Mouse (Mus musculus): ENCODE measurements around the gene Efna1. TPM values are rescaled to one million over a fixed set of nuclear protein-coding genes. Genes with fewer than 3 reads are reported as not detected.

Efna1 gene
- polyA plus RNA-seq, 1 experiment from 2014 or later: 59.6 TPM

DNA sequence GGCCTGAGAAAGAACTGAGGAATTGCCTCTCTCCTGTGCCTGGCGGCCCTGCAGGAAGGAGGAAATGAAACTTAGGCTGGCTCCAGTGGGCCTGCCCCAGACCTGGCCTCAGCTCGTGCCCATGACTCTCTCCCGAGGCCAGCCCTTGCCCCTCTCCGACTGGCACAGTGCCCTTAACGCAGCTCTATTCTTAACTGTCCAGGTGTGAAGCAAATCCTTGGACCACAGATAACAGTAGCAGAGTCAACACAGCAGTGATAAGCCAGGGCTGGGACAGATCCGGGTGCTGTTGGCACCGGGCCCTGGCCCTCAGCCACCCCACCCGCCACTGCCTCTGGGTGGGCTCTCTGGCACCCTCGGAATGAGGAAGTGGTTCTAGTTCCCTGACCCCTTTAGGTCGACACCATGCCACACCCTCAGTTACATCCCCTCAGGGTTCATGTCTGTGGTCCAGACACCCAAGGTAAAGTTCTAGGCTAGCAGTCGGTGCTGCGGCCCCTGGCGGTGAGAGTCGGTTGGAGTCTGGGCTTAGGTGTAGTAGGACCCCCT is 47.3 kb downstream of the Efna1 start:
- 74% methylated on average over 14 of the region's 14 CpGs for WGBS
- no peak for ATAC-seq (ENCODE audit: insufficient number of reproducible peaks, low FRiP score, low TSS enrichment, low read depth)
- no peak overlapping the region for H3K9ac ChIP-seq

DNA sequence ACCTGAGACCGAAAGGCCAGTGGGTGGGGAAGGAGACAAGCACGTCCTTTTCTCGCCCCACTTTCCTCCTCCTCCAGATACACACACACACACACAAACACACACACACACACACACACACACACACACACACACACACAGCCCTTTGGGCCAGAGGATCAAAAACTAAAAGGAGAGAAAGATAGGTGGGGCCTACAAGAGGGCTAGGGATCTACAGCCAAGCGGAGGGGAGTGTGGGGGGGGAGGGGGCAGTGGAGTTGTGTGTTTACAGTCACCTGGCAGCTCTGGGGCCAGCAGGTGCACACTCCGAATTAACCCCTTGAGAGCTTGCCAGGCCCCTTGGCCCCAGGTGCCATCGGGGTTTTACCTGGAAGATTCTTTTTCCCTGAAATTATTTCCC is 48.3 kb downstream of the Efna1 start:
- H3K4me3 ChIP-seq: no peak overlapping the region
- H3K36me3 ChIP-seq: peaks cover 26% of the 10 kb centered on the region
- ATAC-seq (ENCODE audit: insufficient number of reproducible peaks, low FRiP score, low TSS enrichment, low read depth): no peak
- H3K4me1 ChIP-seq: peaks cover 14% of the 10 kb centered on the region
- no peaks in the 10 kb centered on the region for H3K27me3 ChIP-seq
- 61% methylated on average over 5 of the region's 6 CpGs for WGBS
- no peak overlapping the region for H3K27ac ChIP-seq
- H3K4me2 ChIP-seq: no peak overlapping the region
- no peak overlapping the region for H3K9ac ChIP-seq
- no peaks in the 10 kb centered on the region for H3K9me3 ChIP-seq

More for the DNA sequence above, 47.3 kb downstream of the Efna1 start:
- Histone ChIP-seq H3K9me3 (no peaks in the 10 kb centered on the region), H3K4me1 (peaks cover 7% of the 10 kb centered on the region), H3K4me2 (no peak overlapping the region), H3K27ac (no peak overlapping the region), H3K27me3 (no peaks in the 10 kb centered on the region), H3K4me3 (no peak overlapping the region), H3K36me3 (peaks cover 35% of the 10 kb centered on the region)

DNA sequence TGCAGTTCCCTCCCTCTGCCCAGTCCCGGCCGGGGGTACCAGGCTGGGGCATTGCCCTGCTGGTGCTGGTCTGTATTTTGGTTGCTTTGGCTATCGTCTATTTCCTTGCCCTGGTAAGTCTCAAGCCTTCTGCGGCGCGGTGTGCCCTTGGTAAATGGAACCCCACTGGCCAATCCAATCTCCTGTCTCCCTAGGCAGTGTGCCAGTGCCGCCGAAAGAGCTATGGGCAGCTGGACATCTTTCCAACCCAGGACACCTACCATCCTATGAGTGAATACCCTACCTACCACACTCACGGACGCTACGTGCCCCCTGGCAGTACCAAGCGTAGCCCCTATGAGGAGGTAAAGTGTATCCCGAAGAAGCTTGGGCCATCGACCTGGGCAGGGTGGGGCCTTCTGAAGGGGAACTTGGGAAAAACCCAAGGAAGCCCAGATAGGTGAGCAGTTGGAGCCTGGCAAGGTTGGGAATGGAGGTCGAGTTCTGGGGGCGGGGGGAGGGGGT is 49.1 kb downstream of the Efna1 start:
- Histone ChIP-seq H3K27me3 (no peaks in the 10 kb centered on the region), H3K36me3 (peaks cover 21% of the 10 kb centered on the region), H3K4me3 (no peak overlapping the region), H3K9me3 (no peaks in the 10 kb centered on the region), H3K4me1 (peaks cover 22% of the 10 kb centered on the region), H3K27ac (no peak overlapping the region), H3K4me2 (no peak overlapping the region), H3K9ac (no peak overlapping the region)
- 70% methylated on average over 16 of the region's 16 CpGs for WGBS
- ATAC-seq (ENCODE audit: insufficient number of reproducible peaks, low FRiP score, low TSS enrichment, low read depth): no peak

DNA sequence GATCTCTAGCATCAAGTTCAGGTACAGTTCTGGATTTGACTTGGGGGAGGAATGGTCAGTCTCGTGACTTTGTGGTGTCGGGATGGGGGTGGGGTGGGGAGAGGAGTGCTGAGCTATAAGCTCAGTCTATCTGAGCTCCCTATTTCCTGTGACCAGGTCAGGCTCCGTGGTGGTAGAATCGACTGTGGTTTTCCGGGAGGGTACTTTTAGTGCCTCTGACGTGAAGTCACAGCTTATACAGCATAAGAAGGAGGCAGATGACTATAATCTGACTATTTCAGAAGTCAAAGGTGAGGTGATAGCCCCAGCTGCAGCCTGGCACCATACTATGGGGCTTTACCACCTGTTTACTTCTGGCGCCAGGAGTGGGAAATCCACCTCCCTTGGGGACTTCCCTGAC is 49.6 kb downstream of the Efna1 start:
- no peaks in the 10 kb centered on the region for H3K9me3 ChIP-seq
- no peak overlapping the region for H3K4me2 ChIP-seq
- H3K36me3 ChIP-seq: peaks cover 17% of the 10 kb centered on the region
- no peak overlapping the region for H3K4me3 ChIP-seq
- peaks cover 27% of the 10 kb centered on the region for H3K4me1 ChIP-seq
- H3K27me3 ChIP-seq: no peaks in the 10 kb centered on the region
- WGBS: 62% methylated on average over 7 of the region's 7 CpGs
- no peak for ATAC-seq (ENCODE audit: insufficient number of reproducible peaks, low FRiP score, low TSS enrichment, low read depth)
- H3K27ac ChIP-seq: no peak overlapping the region
- H3K9ac ChIP-seq: no peak overlapping the region

DNA sequence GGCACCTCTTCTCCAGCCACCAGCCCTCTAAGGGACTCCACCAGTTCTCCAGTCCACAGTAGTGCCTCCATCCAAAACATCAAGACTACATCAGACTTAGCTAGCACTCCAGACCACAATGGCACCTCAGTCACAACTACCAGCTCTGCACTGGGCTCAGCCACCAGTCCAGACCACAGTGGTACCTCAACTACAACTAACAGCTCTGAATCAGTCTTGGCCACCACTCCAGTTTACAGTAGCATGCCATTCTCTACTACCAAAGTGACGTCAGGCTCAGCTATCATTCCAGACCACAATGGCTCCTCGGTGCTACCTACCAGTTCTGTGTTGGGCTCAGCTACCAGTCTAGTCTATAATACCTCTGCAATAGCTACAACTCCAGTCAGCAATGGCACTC is 50.4 kb downstream of the Efna1 start:
- H3K4me2 ChIP-seq: no peak overlapping the region
- H3K9ac ChIP-seq: no peak overlapping the region
- no peak for ATAC-seq (ENCODE audit: insufficient number of reproducible peaks, low FRiP score, low TSS enrichment, low read depth)
- no peak overlapping the region for H3K4me3 ChIP-seq
- peaks cover 16% of the 10 kb centered on the region for H3K36me3 ChIP-seq
- H3K4me1 ChIP-seq: peaks cover 35% of the 10 kb centered on the region
- H3K27ac ChIP-seq: no peak overlapping the region
- WGBS: 88% methylated on average over 2 of the region's 2 CpGs
- H3K27me3 ChIP-seq: no peaks in the 10 kb centered on the region
- no peaks in the 10 kb centered on the region for H3K9me3 ChIP-seq

DNA sequence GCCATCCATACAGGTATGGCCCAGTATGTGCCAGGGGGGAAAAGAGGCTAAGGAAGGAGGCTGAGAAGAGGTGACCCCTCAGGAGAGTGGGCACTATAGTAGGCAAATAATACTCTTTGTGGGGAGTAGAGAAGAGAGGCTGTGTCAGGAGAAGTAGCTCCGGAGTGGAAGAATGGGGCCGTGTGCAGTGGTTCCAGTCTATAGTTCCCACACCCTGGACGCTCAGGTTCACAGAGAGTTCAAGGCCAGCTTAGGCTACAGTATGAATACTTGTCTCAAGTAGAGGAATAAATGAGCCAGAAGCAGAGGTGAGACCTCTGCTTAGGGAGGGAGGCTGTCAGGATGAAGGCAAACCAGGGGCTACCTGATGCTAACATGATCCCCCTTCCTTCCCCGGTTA is 51.7 kb downstream of the Efna1 start:
- Histone ChIP-seq H3K9me3 (no peaks in the 10 kb centered on the region), H3K4me2 (no peak overlapping the region), H3K4me1 (peaks cover 33% of the 10 kb centered on the region), H3K27ac (no peak overlapping the region), H3K27me3 (no peaks in the 10 kb centered on the region), H3K36me3 (peaks cover 19% of the 10 kb centered on the region), H3K4me3 (no peak overlapping the region), H3K9ac (no peak overlapping the region)
- WGBS: 59% methylated on average over 4 of the region's 4 CpGs
- ATAC-seq (ENCODE audit: insufficient number of reproducible peaks, low FRiP score, low TSS enrichment, low read depth): no peak

DNA sequence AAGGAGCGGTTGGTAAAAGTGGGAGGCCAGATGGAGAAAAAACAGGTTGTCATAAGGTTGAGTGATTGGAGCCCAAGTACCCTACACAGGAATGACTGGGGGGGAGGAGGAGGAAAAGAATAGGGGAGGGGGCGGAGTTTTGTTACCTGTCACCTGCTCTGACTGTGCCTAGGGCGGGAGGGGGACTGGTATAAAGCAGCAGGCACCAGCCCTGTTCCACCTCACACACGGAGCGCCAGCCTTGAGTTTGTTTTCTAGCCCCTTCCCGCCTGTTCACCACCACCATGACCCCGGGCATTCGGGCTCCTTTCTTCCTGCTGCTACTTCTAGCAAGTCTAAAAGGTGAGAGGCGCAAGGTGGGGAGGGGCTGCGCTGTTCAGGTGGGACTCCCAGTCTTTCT is 52.1 kb downstream of the Efna1 start, which contains the start of gene Muc1:
Gene Muc1 (plus strand): TSS at position 222 of the 400 bp plus-strand sequence.
- Histone ChIP-seq H3K27ac (peak within 1 kb of the TSS; percentile 78), H3K4me3 (peak within 1 kb of the TSS; percentile 43), H3K4me2 (peak within 1 kb of the TSS; percentile 64), H3K9ac (no peak within 1 kb of the TSS), H3K36me3 (peaks cover 18% of the 10 kb centered on the region), H3K4me1 (peaks cover 33% of the 10 kb centered on the region), H3K27me3 (no peaks in the 10 kb centered on the region), H3K9me3 (no peaks in the 10 kb centered on the region)
- 35% methylated on average over 10 of the region's 10 CpGs for WGBS
- no peak for ATAC-seq (ENCODE audit: insufficient number of reproducible peaks, low FRiP score, low TSS enrichment, low read depth)

DNA sequence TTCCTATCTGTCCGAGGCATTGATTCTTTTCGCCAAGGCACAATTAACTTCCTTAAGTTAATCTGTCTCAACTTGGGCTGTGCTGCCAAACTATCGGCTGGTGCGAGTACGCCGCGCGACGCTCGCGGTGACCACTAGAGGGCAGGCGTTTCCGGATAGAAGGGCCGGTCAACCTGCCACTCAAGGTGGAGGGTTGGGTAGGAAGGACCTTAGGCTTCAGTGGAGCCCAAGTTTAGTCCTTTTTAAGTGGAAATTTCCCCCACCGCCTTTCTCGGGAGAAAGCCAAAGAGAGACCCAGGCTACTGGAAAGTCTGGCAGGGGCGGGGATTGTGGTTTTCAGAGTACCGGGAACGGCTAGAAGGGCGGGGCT is 52.8 kb downstream of the Efna1 start:
- peaks cover 33% of the 10 kb centered on the region for H3K4me1 ChIP-seq
- H3K9ac ChIP-seq: no peak overlapping the region
- peak overlapping the region; percentile 64 for H3K4me2 ChIP-seq
- H3K9me3 ChIP-seq: no peaks in the 10 kb centered on the region
- peak overlapping the region; percentile 78 for H3K27ac ChIP-seq
- H3K4me3 ChIP-seq: peak overlapping the region; percentile 43
- WGBS: under 1% methylated on average over 19 of the region's 20 CpGs
- ATAC-seq (ENCODE audit: insufficient number of reproducible peaks, low FRiP score, low TSS enrichment, low read depth): no peak
- peaks cover 21% of the 10 kb centered on the region for H3K36me3 ChIP-seq
- no peaks in the 10 kb centered on the region for H3K27me3 ChIP-seq

DNA sequence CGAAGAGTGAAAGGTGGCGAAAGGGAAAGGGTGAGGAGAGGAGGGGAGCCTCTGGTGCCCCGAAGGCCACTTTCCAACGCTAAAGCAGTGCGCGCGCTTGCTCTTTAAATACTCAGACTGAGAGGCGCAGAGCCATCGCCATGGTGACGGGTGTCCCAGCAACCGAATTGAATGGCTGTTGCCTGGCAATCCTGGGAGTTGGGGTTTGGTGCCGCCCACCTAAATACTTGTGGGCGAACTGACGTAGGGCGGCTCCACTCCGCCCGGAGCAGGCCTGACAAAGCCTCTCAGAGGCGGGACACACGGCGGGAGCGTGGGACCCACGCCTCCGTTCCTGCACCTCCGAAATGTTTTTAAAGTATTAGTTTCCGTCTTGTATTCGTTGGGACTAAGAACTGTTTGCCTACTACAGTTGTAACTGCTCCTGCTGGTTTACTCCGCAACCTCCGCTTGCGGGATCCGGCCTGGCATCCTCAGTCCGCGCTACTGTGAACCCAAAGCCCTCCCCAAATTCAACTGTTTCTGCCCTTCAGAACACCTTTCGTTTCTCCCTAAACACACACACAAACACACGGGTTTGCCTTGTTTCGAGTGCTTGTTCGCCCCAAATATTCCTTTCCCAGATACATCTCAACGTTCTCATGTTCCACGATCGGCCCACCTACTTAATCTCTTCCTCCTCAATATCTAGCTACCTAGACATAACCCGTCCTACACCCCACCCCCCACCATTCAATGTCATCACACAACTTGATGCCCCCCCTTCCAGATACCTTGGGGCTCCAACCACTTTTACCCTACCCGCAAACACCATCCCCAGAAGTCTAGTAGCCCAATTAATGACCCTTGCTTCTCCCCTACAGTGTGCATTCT is 53.4 kb downstream of the Efna1 start:
- ATAC-seq (ENCODE audit: insufficient number of reproducible peaks, low FRiP score, low TSS enrichment, low read depth): peak; percentile 90
- H3K27ac ChIP-seq: peak overlapping the region; percentile 78
- H3K36me3 ChIP-seq: peaks cover 26% of the 10 kb centered on the region
- peaks cover 33% of the 10 kb centered on the region for H3K4me1 ChIP-seq
- H3K9ac ChIP-seq: peak overlapping the region; percentile 23; the same call in 1 of the 2 replicates
- no peaks in the 10 kb centered on the region for H3K27me3 ChIP-seq
- H3K4me2 ChIP-seq: peak overlapping the region; percentile 64
- peak overlapping the region; percentile 43 for H3K4me3 ChIP-seq
- H3K9me3 ChIP-seq: no peaks in the 10 kb centered on the region
- WGBS: 5% methylated on average over 41 of the region's 41 CpGs

DNA sequence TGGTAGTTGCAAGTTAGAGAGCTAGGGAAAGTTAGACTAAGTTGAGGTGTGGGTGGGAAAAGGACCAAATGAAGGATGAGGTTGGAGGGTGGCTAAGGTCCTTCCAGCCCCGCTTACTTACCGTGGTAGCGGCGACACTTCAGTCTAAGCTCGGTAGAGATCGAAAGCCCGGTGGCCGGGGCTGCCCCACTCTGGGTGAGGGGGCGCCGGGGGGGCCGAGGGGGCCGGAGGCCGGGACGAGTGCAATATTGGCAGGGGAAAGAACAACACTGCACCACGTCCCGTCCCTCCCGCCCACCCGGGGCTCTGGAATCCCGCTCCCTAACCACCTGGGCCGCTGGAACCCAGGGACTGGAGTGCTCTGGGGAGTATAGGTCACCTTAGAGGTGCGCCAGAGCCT is 54.0 kb downstream of the Efna1 start, which contains the start of gene Mtx1:
Gene Mtx1 (minus strand): TSS at position 189 of the 400 bp plus-strand sequence.
- Histone ChIP-seq H3K9ac (peak within 1 kb of the TSS; percentile 23; the same call in 1 of the 2 replicates), H3K4me1 (peaks cover 33% of the 10 kb centered on the region), H3K27ac (peak within 1 kb of the TSS; percentile 78), H3K36me3 (peaks cover 29% of the 10 kb centered on the region), H3K4me2 (peak within 1 kb of the TSS; percentile 64), H3K9me3 (no peaks in the 10 kb centered on the region), H3K27me3 (no peaks in the 10 kb centered on the region), H3K4me3 (peak within 1 kb of the TSS; percentile 43)
- no peak for ATAC-seq (ENCODE audit: insufficient number of reproducible peaks, low FRiP score, low TSS enrichment, low read depth)
- WGBS: 6% methylated on average over 21 of the region's 21 CpGs

DNA sequence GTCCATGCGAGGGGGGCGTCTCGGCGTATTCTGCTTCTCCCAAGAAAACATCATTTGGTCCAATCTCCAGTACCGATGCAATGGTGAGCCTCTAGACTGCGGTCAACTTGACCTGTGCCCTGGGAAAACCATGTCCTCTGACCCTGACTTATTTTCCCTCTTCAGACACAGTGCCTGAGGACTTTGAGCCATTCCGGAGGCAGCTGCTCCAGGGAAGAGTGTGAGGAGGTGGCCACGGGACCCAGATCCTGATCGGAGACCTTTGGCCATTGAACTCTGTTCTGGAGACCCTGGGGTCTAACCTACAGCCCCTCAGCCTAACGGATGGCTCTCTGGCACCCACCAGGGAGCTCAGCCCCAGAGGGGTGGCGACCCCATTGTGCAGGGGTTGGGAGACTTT is 54.6 kb downstream of the Efna1 start:
- 33% methylated on average over 11 of the region's 11 CpGs for WGBS
- ATAC-seq (ENCODE audit: insufficient number of reproducible peaks, low FRiP score, low TSS enrichment, low read depth): no peak
- no peaks in the 10 kb centered on the region for H3K9me3 ChIP-seq
- peak overlapping the region; percentile 64 for H3K4me2 ChIP-seq
- H3K27me3 ChIP-seq: no peaks in the 10 kb centered on the region
- peak overlapping the region; percentile 14; the same call in 1 of the 2 replicates for H3K9ac ChIP-seq
- peaks cover 33% of the 10 kb centered on the region for H3K4me1 ChIP-seq
- H3K27ac ChIP-seq: peak overlapping the region; percentile 78
- H3K4me3 ChIP-seq: peak overlapping the region; percentile 43; the same call in 1 of the 2 replicates
- H3K36me3 ChIP-seq: peaks cover 34% of the 10 kb centered on the region

DNA sequence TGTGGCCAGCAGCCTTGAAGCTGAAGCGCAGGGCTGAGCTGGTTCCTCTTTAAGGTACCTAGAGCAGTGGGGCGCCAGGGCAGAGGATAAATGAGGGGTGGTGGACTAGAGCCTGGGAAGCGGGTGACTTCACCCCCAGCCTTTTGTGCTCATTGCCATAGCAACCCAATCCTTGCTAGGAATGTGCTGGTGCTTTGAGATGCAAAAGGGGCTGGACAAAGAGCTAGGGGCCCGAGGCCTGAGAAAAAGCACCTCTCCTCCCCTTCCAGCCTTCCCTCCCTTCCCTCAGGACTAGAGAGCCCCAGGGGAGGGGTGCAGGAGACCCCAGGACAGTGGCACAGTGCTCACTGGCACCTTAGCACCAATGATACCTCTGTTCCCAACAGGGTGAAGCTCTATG is 55.0 kb downstream of the Efna1 start:
- H3K27me3 ChIP-seq: no peaks in the 10 kb centered on the region
- H3K9ac ChIP-seq: no peak overlapping the region
- 47% methylated on average over 4 of the region's 4 CpGs for WGBS
- H3K4me2 ChIP-seq: peak overlapping the region; percentile 64; the same call in 1 of the 2 replicates
- no peaks in the 10 kb centered on the region for H3K9me3 ChIP-seq
- peaks cover 33% of the 10 kb centered on the region for H3K4me1 ChIP-seq
- no peak for ATAC-seq (ENCODE audit: insufficient number of reproducible peaks, low FRiP score, low TSS enrichment, low read depth)
- H3K4me3 ChIP-seq: no peak overlapping the region
- peaks cover 38% of the 10 kb centered on the region for H3K36me3 ChIP-seq
- no peak overlapping the region for H3K27ac ChIP-seq
